Mouse (Mus musculus) left cerebral cortex, adult 9 months (tissue): ENCODE data around the gene Rgs10.
"Not testable (repeated sequence)": the region's sequence is repeated elsewhere in the genome, so short reads cannot be mapped to it uniquely, and the experiment has no call there.

Source experiments
- DNase-seq, 2 experiments: peaks; one replicate each; pipeline ENCODE4 v3.0.0; 2022; ENCODE audit warnings: low spot score in 2 of 2

Gene Rgs10

GRCm38 (mm10) chr7:128344928-128345653 is 73.5 kb downstream of the Rgs10 start:
- DNase-seq = peak in 1 of 2 experiments; percentile 75

- no peak for DNase-seq
Measured at GRCm38 (mm10) chr7:128344488-128344887, 74.1 kb downstream of the Rgs10 start.

- DNase-seq = not testable (repeated sequence)
Measured at GRCm38 (mm10) chr7:128342691-128343090, 75.9 kb downstream of the Rgs10 start.

GRCm38 (mm10) chr7:128340321-128340720 is 78.2 kb downstream of the Rgs10 start:
- DNase-seq = not testable (repeated sequence)

GRCm38 (mm10) chr7:128332896-128333295 is 85.7 kb downstream of the Rgs10 start:
- no peak for DNase-seq

- no peak for DNase-seq
Measured at GRCm38 (mm10) chr7:128330981-128331380, 87.6 kb downstream of the Rgs10 start.

- no peak for DNase-seq
Measured at GRCm38 (mm10) chr7:128324977-128325376, 93.6 kb downstream of the Rgs10 start.
